Mouse (Mus musculus) cerebellum, adult 9-11 months (tissue): Measurements from ENCODE around the gene Eif4a1.
"Not testable (repeated sequence)": the region's sequence is repeated elsewhere in the genome, so short reads cannot be mapped to it uniquely, and the experiment has no call there.

Experiments used
- DNase-seq: peaks from one replicate; pipeline ENCODE4 v3.0.0; 2022

Gene Eif4a1

GRCm38 (mm10) chr11:69632284-69633089 lies 39.7 kb downstream of the Eif4a1 start, which contains the start of gene Fxr2:
Gene Fxr2, plus strand, starts transcription at chr11:69632990.
- DNase-seq: peak; percentile 100

GRCm38 (mm10) chr11:69629802-69630201 lies 42.4 kb downstream of the Eif4a1 start:
- no peak for DNase-seq

- peak; percentile 84 for DNase-seq
Observed at GRCm38 (mm10) chr11:69628286-69628685, 43.9 kb downstream of the Eif4a1 start.

- DNase-seq: not testable (repeated sequence)
Observed at GRCm38 (mm10) chr11:69624339-69624738, 47.9 kb downstream of the Eif4a1 start.

GRCm38 (mm10) chr11:69623006-69623405 lies 49.2 kb downstream of the Eif4a1 start:
- peak; percentile 27 for DNase-seq

GRCm38 (mm10) chr11:69622406-69622805 lies 49.8 kb downstream of the Eif4a1 start:
- peak; percentile 74 for DNase-seq

- peak; percentile 72 for DNase-seq
Observed at GRCm38 (mm10) chr11:69621571-69622268, 50.5 kb downstream of the Eif4a1 start, which contains the start of gene Sat2. Gene Sat2, plus strand, starts transcription at chr11:69622024.

- peak; percentile 23 for DNase-seq
Observed at GRCm38 (mm10) chr11:69620394-69621081, 51.7 kb downstream of the Eif4a1 start.

- peak; percentile 23 for DNase-seq
Observed at GRCm38 (mm10) chr11:69617805-69618204, 54.4 kb downstream of the Eif4a1 start, which contains the start of gene Shbg. Gene Shbg, minus strand, starts transcription at chr11:69617905.
